Mouse (Mus musculus) limb, embryonic 14.5 days (tissue): ENCODE data around the gene Dck. TPM values are rescaled to one million over a fixed set of nuclear protein-coding genes. Genes with fewer than 3 reads are reported as not detected.

Experiments
- ATAC-seq: fragments of 200-750 bp; cut with Nextera tagmentation; 2 replicates; pipeline ENCODE4 v1.8.0; 2017; ENCODE audit warnings: low read depth, moderate number of reproducible peaks, moderate TSS enrichment; ENCODE audit not compliant: low FRiP score
- DNase-seq: peaks from one replicate; pipeline ENCODE4 v3.0.0-alpha.2; 2015; ENCODE audit warnings: low spot score
- H3K27ac ChIP-seq: fragments of 300-500 bp; sonication (generic); replicated peaks from 2 replicates; pipeline ENCODE4 v1.5.1; 2014; ENCODE audit warnings: low read depth, mild to moderate bottlenecking, low read length, moderate library complexity, mixed read lengths
- H3K27me3 ChIP-seq: fragments of 300-500 bp; sonication (generic); 2 replicates; pipeline ENCODE4 v1.6.1; 2014; ENCODE audit warnings: low read length, mixed read lengths; ENCODE audit not compliant: control insufficient read depth, insufficient read depth
- H3K36me3 ChIP-seq: fragments of 300-500 bp; sonication (generic); 2 replicates; pipeline ENCODE4 v1.6.1; 2014; ENCODE audit warnings: mild to moderate bottlenecking, low read length, moderate library complexity, mixed read lengths; ENCODE audit not compliant: control insufficient read depth, insufficient read depth
- H3K4me1 ChIP-seq: fragments of 300-500 bp; sonication (generic); 2 replicates; pipeline ENCODE4 v1.6.1; 2014; ENCODE audit warnings: antibody characterized with exemption, low read length, mixed read lengths; ENCODE audit not compliant: control insufficient read depth, insufficient read depth
- H3K4me2 ChIP-seq: fragments of 300-500 bp; sonication (generic); replicated peaks from 2 replicates; pipeline ENCODE4 v1.6.1; 2014; ENCODE audit warnings: low read depth, mild to moderate bottlenecking, low read length, moderate library complexity; ENCODE audit not compliant: severe bottlenecking
- H3K4me3 ChIP-seq: fragments of 300-500 bp; sonication (generic); replicated peaks from 2 replicates; pipeline ENCODE4 v1.5.1; 2014; ENCODE audit warnings: low read length
- H3K9ac ChIP-seq: fragments of 300-500 bp; sonication (generic); 2 replicates; pipeline ENCODE4 v1.6.1; 2014; ENCODE audit warnings: mild to moderate bottlenecking, low read depth, low read length, moderate library complexity; ENCODE audit not compliant: severe bottlenecking
- H3K9me3 ChIP-seq: fragments of 300-500 bp; sonication (generic); 2 replicates; pipeline ENCODE4 v1.6.1; 2016; ENCODE audit warnings: low read length; ENCODE audit not compliant: control insufficient read depth
- POLR2A ChIP-seq: fragments of 200-500 bp; IDR thresholded peaks from 2 replicates; pipeline ENCODE4 v1.8.0; 2012; ENCODE audit warnings: inconsistent platforms, mild to moderate bottlenecking, moderate library complexity, borderline replicate concordance; ENCODE audit not compliant: insufficient read depth, insufficient read length; ENCODE audit errors: extremely low read depth
- WGBS: fragments of 180-500 bp; shearing (Covaris S2); extraction: QIAGEN DNeasy Blood & Tissue Kit; methylation state at CpG from one replicate; pipeline ENCODE4 v1.1.7; 2014; 5-methylcytosine and 5-hydroxymethylcytosine counted together
- polyA plus RNA-seq, 2 experiments: library from polyadenylated mRNA; depleted of rRNA in 1 of 2; stranded (reverse) in 1 of 2; unstranded in 1 of 2; fragments of >200 nt; fragmentation: Nextera tagmentation in 1 of 2; extraction: Ambion mirVana in 1 of 2; gene quantifications; 2 replicates each; pipeline versions ENCODE4 v1.2.1 to v1.2.3; 2012 to 2014

Gene Dck
- 23.5 and 23.8 TPM in 2 replicates for polyA plus RNA-seq (2012; rRNA removed)
- 35.6 and 40.1 TPM in 2 replicates for polyA plus RNA-seq (2014; fragmentation: Nextera tagmentation; extraction: Ambion mirVana)

- WGBS = 3% methylated on average over 50 of the region's 51 CpGs
- peaks cover 5% of the 10 kb centered on the region for H3K36me3 ChIP-seq
- no peaks in the 10 kb centered on the region for H3K27me3 ChIP-seq
- peak within 1 kb of the TSS; percentile 82 for H3K9ac ChIP-seq
- TF ChIP-seq POLR2A = no peak
- peaks cover 11% of the 10 kb centered on the region for H3K4me1 ChIP-seq
- peak; percentile 97 for DNase-seq
- peak within 1 kb of the TSS; percentile 82 for H3K27ac ChIP-seq
- peak within 1 kb of the TSS; percentile 74 for H3K4me3 ChIP-seq
- peak; percentile 98 for ATAC-seq
- peak within 1 kb of the TSS; percentile 56 for H3K4me2 ChIP-seq
- H3K9me3 ChIP-seq = no peaks in the 10 kb centered on the region
Observed at GRCm38 (mm10) chr5:88764987-88765481, at the start of gene Dck. Gene Dck, plus strand, starts transcription at chr5:88764996.

- H3K9ac ChIP-seq = no peak overlapping the region
- 86% methylated on average over 2 of the region's 2 CpGs for WGBS
- ATAC-seq = no peak
- no peaks in the 10 kb centered on the region for H3K36me3 ChIP-seq
- no peak for TF ChIP-seq POLR2A
- H3K27ac ChIP-seq = no peak overlapping the region
- H3K9me3 ChIP-seq = no peaks in the 10 kb centered on the region
- no peaks in the 10 kb centered on the region for H3K27me3 ChIP-seq
- peaks cover 8% of the 10 kb centered on the region for H3K4me1 ChIP-seq
- H3K4me2 ChIP-seq = no peak overlapping the region
- H3K4me3 ChIP-seq = no peak overlapping the region
- DNase-seq = no peak
Observed at GRCm38 (mm10) chr5:88716983-88717382, 47.8 kb upstream of the Dck start.

GRCm38 (mm10) chr5:88720116-88721002, 44.4 kb upstream of the Dck start, which contains the start of gene Mob1b:
Gene Mob1b, plus strand, starts transcription at chr5:88720855.
- ATAC-seq (peak; percentile 98), DNase-seq (peak; percentile 92)
- WGBS = under 1% methylated on average over 39 of the region's 54 CpGs
- peak; percentile 70; the same call in 1 of the 2 replicates for TF ChIP-seq POLR2A
- H3K27me3 ChIP-seq = no peaks in the 10 kb centered on the region
- peaks cover 15% of the 10 kb centered on the region for H3K4me1 ChIP-seq
- peak within 1 kb of the TSS; percentile 91 for H3K9ac ChIP-seq
- peak within 1 kb of the TSS; percentile 85 for H3K4me2 ChIP-seq
- H3K4me3 ChIP-seq = peak within 1 kb of the TSS; percentile 97
- peak within 1 kb of the TSS; percentile 87 for H3K27ac ChIP-seq
- H3K36me3 ChIP-seq = no peaks in the 10 kb centered on the region
- no peaks in the 10 kb centered on the region for H3K9me3 ChIP-seq

- H3K36me3 ChIP-seq = no peaks in the 10 kb centered on the region
- H3K27me3 ChIP-seq = no peaks in the 10 kb centered on the region
- peak overlapping the region; percentile 85 for H3K4me2 ChIP-seq
- no peaks in the 10 kb centered on the region for H3K9me3 ChIP-seq
- H3K27ac ChIP-seq = peak overlapping the region; percentile 87
- peak overlapping the region; percentile 91 for H3K9ac ChIP-seq
- 0% methylated on average over 30 of the region's 38 CpGs for WGBS
- DNase-seq = no peak
- H3K4me1 ChIP-seq = peaks cover 15% of the 10 kb centered on the region
- peak overlapping the region; percentile 97 for H3K4me3 ChIP-seq
- no peak for TF ChIP-seq POLR2A
- peak; percentile 45 for ATAC-seq
Observed at GRCm38 (mm10) chr5:88721003-88721475, 43.8 kb upstream of the Dck start.

DNA sequence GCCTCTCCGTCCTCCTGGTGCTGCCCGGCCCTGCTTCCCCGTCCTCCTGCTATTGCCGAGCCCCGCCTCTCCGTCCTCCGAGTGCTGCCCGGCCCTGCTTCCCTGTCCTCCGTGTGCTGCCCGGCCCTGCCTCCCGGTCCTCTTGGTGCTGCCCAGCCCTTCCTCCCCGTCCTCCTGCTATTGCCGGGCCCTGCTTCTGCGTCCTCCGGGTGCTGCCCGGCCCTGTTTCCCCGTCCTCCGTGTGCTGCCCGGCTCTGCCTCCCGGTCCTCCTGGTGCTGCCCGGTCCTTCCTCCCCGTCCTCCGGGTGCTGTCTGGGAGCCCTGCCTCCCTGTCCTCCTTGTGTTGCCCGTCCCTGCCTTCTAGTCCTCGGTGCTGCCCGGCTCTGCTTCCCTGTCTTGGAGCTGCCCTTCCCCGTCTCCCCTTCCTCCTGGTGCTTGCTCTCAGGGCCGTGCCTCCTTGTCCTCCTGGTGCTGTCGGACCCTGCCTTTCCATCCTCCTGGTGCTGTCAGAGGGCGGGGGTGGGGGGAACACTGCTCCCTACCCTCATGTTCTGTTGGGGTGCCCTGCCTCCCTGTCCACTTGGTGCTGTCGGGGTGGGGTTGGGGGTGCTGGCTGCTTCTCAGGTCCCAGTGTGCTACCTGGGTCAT, 43.1 kb upstream of the Dck start:
- Histone ChIP-seq H3K4me3 (peak overlapping the region; percentile 97), H3K27me3 (no peaks in the 10 kb centered on the region), H3K9me3 (no peaks in the 10 kb centered on the region), H3K36me3 (no peaks in the 10 kb centered on the region), H3K9ac (peak overlapping the region; percentile 91), H3K4me1 (peaks cover 15% of the 10 kb centered on the region), H3K27ac (no peak overlapping the region), H3K4me2 (peak overlapping the region; percentile 85)
- ATAC-seq (no peak), DNase-seq (no peak)
- WGBS = 2% methylated on average over 30 of the region's 31 CpGs
- no peak for TF ChIP-seq POLR2A
